Mouse (Mus musculus) small intestine, adult 2 months (tissue): ENCODE results near the gene Htatip2. TPM values are rescaled to one million over a fixed set of nuclear protein-coding genes. Genes with fewer than 3 reads are reported as not detected.
A peak's percentile ranks its signal among the peaks of the same experiment; 100 is the strongest.

Experiments used
- H3K27ac ChIP-seq: fragments of 200-500 bp; 2 replicates; pipeline ENCODE4 v1.5.1; 2012; ENCODE audit warnings: low read depth, low read length, control low read depth, inconsistent platforms; ENCODE audit not compliant: insufficient read depth
- H3K27me3 ChIP-seq: fragments of 200-500 bp; 2 replicates; pipeline ENCODE4 v1.6.1; 2012; ENCODE audit warnings: mild to moderate bottlenecking, moderate library complexity, low read length, inconsistent platforms; ENCODE audit not compliant: control insufficient read depth, insufficient read depth
- H3K36me3 ChIP-seq: fragments of 200-500 bp; 2 replicates; pipeline ENCODE4 v1.6.1; 2012; ENCODE audit warnings: mild to moderate bottlenecking, low read length, control low read depth, inconsistent platforms; ENCODE audit not compliant: control insufficient read depth, insufficient read depth
- H3K4me1 ChIP-seq: fragments of 200-500 bp; 2 replicates; pipeline ENCODE4 v1.6.1; 2012; ENCODE audit warnings: low read length, inconsistent platforms, mixed read lengths; ENCODE audit not compliant: control insufficient read depth, insufficient read depth, insufficient read length
- H3K4me3 ChIP-seq: fragments of 200-500 bp; 2 replicates; pipeline ENCODE4 v1.5.1; 2012; ENCODE audit warnings: low read depth, mild to moderate bottlenecking, control low read depth, inconsistent platforms, low read length, moderate library complexity
- CTCF ChIP-seq: fragments of 200-500 bp; IDR thresholded peaks from 2 replicates; pipeline ENCODE4 v1.5.1; 2012; ENCODE audit warnings: low read depth, mild to moderate bottlenecking, control low read depth, inconsistent platforms, low read length, moderate library complexity, mixed read lengths; ENCODE audit not compliant: insufficient replicate concordance, insufficient read length; ENCODE audit errors: extremely low read depth
- POLR2A ChIP-seq: fragments of 200-500 bp; IDR thresholded peaks from 2 replicates; pipeline ENCODE4 v1.6.1; 2012; ENCODE audit warnings: low read depth, mild to moderate bottlenecking, control low read depth, inconsistent platforms, low read length, moderate library complexity
- WGBS: fragments of 180-500 bp; shearing (Covaris S2); methylation state at CpG from one replicate; pipeline ENCODE4 v1.1.7; 2018; 5-methylcytosine and 5-hydroxymethylcytosine counted together
- polyA plus RNA-seq: library from polyadenylated mRNA; depleted of rRNA; stranded (reverse); fragments of >200 nt; gene quantifications from 2 replicates; pipeline ENCODE4 v1.2.3, GENCODE M21; 2012

Gene Htatip2
- polyA plus RNA-seq, 1 experiment, result 8.0 TPM

DNA sequence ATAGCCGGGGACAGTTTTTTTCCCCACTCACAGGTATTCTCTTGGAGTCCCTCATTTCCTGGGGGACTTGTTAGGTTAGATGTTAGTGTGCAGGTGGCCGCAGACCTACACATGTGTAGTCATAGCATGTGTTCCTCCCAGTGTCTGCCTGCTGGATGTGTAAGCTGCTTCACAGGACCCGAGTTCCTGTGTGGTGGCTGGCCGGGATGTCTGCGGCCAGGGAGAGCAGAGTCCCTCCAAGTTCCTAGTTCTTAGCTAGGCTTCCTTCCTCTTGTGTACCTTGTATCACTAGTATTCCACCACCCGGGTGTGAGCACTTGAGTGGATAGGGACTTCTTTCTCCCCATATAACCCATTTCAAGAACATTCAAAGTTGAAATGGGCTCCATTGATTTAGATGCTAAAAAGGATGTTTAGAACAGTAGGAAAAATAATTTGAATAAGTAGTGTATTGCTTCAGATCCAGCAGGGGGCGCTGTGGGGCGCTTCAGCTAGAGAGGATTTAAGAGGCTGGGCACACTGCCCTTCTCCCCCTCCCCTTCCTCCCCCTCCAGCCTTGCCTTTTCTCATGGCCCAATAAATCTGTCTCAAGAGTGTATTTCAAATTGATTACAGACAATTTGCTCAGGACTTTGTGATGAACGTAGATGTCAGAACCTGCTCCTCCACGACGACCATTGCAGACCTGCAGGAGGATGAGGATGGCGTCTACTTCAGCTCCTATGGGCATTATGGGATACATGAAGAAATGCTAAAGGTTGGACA is 27.9 kb downstream of the Htatip2 start:
- TF ChIP-seq POLR2A (no peak), CTCF (peak; percentile 81; the same call in 1 of the 2 replicates)
- WGBS, result 68% methylated on average over 12 of the region's 12 CpGs
- no peak overlapping the region for H3K27ac ChIP-seq
- H3K36me3 ChIP-seq, result peaks cover 23% of the 10 kb centered on the region
- no peaks in the 10 kb centered on the region for H3K27me3 ChIP-seq
- H3K4me3 ChIP-seq, result no peak overlapping the region
- no peaks in the 10 kb centered on the region for H3K4me1 ChIP-seq

DNA sequence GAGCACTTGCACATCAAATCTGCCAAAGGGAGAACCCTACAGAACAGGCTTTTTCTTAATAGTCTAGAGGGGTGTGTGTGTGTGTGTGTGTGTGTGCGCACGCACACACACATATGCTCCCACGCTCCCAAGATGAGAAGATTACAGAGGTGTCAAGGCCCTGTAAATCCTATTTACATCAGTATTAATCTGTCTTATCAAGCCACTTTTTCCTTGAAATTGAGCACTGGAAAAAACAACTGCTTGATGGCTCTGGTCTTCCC is 28.4 kb downstream of the Htatip2 start:
- WGBS, result 97% methylated on average over 3 of the region's 3 CpGs
- H3K4me1 ChIP-seq, result no peaks in the 10 kb centered on the region
- no peaks in the 10 kb centered on the region for H3K27me3 ChIP-seq
- H3K27ac ChIP-seq, result no peak overlapping the region
- peaks cover 23% of the 10 kb centered on the region for H3K36me3 ChIP-seq
- TF ChIP-seq POLR2A, result no peak
- TF ChIP-seq CTCF, result no peak
- H3K4me3 ChIP-seq, result no peak overlapping the region

DNA sequence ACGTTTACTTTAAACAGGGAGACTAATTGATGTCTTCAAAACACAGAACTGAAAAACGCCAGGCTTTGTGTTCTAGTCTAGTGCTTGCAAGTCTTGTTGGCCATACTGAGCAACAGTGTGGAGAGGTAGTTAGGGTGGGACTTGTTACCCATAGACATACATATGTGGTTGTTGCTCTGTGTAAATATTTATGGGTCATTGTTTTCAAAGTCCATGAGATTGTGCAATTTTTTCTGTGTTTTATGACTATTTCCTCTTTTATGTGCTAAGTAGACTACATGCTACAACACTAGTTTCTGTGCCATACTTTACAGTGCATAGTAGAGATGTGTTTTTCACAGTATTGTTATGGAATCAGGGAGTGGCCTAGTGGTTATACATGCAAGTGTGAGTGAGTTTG is 35.4 kb downstream of the Htatip2 start:
- no peak for TF ChIP-seq POLR2A
- no peak for TF ChIP-seq CTCF
- peaks cover 19% of the 10 kb centered on the region for H3K36me3 ChIP-seq

DNA sequence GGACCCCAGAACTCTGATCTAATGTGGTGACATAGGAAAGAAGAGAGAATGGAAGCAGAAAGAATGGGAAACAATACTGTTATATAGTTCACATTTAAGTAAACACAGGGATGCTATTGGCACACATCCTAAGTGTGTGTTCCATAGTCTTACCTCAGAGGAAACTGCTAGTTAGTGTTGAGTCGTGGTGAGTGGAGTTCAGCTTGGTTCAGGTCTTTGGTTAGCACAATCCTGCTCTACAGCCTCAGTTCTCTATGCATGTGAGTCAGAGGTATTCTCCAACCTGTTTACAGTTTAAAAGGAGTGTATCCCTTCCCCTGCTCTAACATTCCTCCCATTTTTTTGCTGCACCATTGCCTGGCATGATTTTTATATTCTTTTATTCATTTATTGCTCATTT is 38.3 kb downstream of the Htatip2 start:
- Histone ChIP-seq H3K27me3 (no peaks in the 10 kb centered on the region), H3K27ac (no peak overlapping the region), H3K4me1 (no peaks in the 10 kb centered on the region), H3K4me3 (no peak overlapping the region), H3K36me3 (peaks cover 31% of the 10 kb centered on the region)
- TF ChIP-seq CTCF (no peak), POLR2A (no peak)
- 48% methylated on average over 1 of the region's 1 CpGs for WGBS

More for the DNA sequence above, 35.4 kb downstream of the Htatip2 start:
- 85% methylated on average over 2 of the region's 2 CpGs for WGBS
- Histone ChIP-seq H3K4me1 (no peaks in the 10 kb centered on the region), H3K27ac (no peak overlapping the region), H3K4me3 (no peak overlapping the region), H3K27me3 (no peaks in the 10 kb centered on the region)

DNA sequence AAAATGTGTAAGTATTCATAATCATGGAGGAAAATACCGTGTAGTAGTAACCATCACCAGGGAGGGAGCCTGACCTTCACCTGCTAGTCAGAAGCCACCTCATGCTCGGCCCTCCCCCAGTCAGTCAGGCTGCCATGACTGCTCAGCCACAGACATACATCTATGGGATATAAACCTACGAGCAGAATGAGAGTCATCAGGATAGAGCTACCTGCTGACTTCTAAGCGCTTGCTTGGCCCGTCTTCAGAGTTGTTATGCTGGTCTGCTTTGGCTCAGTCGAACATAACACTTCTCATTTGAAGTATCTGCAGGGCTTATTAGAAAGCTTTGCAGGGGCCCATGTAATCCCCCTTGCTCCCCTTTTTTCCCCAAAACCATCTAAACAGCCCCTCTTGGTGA is 44.6 kb downstream of the Htatip2 start:
- Histone ChIP-seq H3K36me3 (peaks cover 27% of the 10 kb centered on the region), H3K27me3 (no peaks in the 10 kb centered on the region), H3K27ac (no peak overlapping the region), H3K4me3 (no peak overlapping the region), H3K4me1 (no peaks in the 10 kb centered on the region)
- TF ChIP-seq CTCF, result no peak
- TF ChIP-seq POLR2A, result no peak
- WGBS, result 92% methylated on average over 6 of the region's 6 CpGs

DNA sequence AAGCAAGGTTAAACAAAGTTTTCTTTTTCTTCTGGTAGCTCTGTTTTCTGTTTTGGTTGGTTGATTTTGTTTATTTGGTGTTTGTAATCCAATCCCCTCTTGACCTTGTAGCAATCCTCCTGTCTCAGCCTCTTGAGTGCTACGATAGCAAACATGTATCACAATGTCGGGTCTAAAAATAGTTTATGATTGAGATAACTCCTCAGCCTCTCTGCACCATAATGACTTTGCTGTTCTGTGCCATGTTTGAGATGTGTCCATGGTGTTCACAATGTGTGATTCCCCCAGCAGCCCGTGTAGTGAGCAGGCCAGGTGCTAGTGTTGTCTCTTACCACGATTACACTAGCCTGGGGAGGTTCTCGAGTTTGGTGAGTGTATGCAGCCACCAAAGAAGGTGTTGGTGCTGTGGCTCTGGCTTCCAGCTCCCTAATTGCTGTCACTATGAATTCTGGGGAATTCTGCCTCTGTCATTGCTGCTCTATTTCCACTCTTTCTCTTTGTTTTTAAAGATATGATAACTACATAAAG is 45.8 kb downstream of the Htatip2 start:
- TF ChIP-seq CTCF (no peak), POLR2A (no peak)
- no peaks in the 10 kb centered on the region for H3K27me3 ChIP-seq
- H3K4me1 ChIP-seq, result no peaks in the 10 kb centered on the region
- peaks cover 32% of the 10 kb centered on the region for H3K36me3 ChIP-seq
- H3K27ac ChIP-seq, result no peak overlapping the region
- no peak overlapping the region for H3K4me3 ChIP-seq
- WGBS, result 54% methylated on average over 5 of the region's 5 CpGs

DNA sequence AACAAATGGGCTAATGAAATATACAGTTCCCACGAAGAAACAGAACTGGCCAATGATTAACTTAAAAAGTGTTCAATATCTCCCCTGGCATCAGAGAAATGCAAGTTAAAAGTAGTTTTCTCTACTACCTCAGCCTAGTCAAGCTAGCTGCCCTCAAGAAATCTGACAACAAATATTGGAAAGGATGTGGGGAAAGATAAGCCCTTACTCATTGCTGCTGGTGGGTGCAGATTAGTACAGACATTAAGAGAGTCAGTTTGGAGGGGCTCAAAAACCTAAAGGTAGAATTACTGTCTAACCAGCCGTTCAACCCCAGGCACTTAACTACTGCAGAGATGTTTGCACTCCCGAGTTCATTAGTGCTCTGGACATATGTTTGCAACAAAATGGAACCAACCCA is 46.7 kb downstream of the Htatip2 start:
- no peaks in the 10 kb centered on the region for H3K4me1 ChIP-seq
- 53% methylated on average over 3 of the region's 3 CpGs for WGBS
- TF ChIP-seq CTCF (no peak), POLR2A (no peak)

More for the DNA sequence above, 46.7 kb downstream of the Htatip2 start:
- H3K27ac ChIP-seq, result no peak overlapping the region
- no peaks in the 10 kb centered on the region for H3K27me3 ChIP-seq
- H3K4me3 ChIP-seq, result no peak overlapping the region
- H3K36me3 ChIP-seq, result peaks cover 27% of the 10 kb centered on the region
